Mouse (Mus musculus) lung, postnatal 10 days (tissue): ENCODE measurements around the gene Olfr95.
"Not testable (repeated sequence)": the region's sequence is repeated elsewhere in the genome, so short reads cannot be mapped to it uniquely, and the experiment has no call there.

Source experiments
- DNase-seq: peaks from one replicate; pipeline ENCODE4 v3.0.0; 2021

Gene Olfr95

GRCm38 (mm10) chr17:37213018-37213417 lies at the start of gene Olfr95:
Gene Olfr95 (minus strand): TSS chr17:37213118.
- DNase-seq, result no peak

DNA sequence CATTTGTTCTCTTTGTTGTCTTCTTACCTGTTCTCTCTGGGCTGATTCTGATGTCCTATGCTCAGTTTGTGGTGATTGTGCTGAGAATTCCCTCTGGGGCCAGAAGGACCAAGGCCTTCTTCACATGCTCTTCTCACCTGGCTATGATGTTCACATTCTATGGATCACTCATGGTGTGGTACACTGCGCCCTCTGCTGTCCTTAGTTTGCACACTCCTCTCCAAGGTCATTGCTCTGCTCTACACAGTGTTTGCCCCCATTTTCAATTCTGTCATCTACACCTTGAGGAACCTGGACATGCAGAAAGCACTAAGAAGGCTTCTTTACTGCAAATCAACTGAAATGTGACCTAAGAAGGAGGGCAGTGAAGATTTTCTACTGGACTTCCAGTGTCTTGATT lies 37.6 kb upstream of the Olfr95 start:
- DNase-seq, result no peak

GRCm38 (mm10) chr17:37249460-37249859 lies 36.5 kb upstream of the Olfr95 start:
- DNase-seq, result no peak

- peak; percentile 47 for DNase-seq
Measured at GRCm38 (mm10) chr17:37246715-37247114, 33.8 kb upstream of the Olfr95 start.

GRCm38 (mm10) chr17:37242198-37242597 lies 29.3 kb upstream of the Olfr95 start:
- DNase-seq, result no peak

GRCm38 (mm10) chr17:37237230-37237629 lies 24.3 kb upstream of the Olfr95 start, which contains the start of gene Olfr97:
Gene Olfr97 (minus strand): TSS chr17:37237330.
- DNase-seq, result not testable (repeated sequence)

- no peak for DNase-seq
Measured at GRCm38 (mm10) chr17:37221879-37222278, 9.0 kb upstream of the Olfr95 start.

DNA sequence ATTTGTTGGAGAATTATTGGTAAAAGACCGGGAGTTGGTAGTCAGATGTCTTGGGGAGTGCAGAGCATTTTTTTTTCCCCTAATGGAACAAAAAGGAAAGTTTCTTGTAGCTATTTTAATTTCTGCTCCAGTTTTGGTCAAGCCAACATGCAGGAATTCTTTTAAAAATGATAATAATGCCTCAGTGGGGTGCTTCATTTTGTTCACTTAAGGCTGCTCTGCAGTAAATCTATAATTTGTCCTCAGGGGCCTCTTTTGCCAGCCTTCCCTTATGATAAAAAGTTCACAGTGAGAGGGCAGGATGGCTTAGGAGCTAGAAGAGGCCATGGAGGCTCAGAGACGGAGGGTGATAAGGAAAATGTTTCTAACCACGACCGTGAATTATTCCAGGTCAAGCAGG lies 6.9 kb upstream of the Olfr95 start, which contains the start of gene Olfr96:
Olfr96 (plus strand) TSS at position 301 of the 400 bp plus-strand sequence.
- DNase-seq, result no peak

DNA sequence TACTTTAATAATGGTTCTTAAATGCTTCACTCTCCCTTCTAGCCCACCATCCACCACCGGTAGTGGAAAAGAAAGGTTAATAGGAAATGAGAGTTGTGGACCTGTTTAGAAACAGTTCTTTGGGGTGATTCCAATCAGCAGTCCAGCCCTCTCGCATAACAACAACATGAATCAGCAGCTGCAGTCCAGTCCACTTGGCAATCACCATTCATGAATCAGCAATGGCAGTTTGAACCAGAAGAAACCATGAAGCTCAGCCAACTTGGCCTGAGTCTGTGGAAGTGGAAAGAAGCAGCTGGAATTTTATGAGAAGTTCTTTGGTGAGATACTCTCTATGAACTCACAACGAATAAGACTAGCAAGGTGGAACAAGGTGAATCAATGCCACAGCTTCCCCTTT lies 5.6 kb upstream of the Olfr95 start:
- no peak for DNase-seq

DNA sequence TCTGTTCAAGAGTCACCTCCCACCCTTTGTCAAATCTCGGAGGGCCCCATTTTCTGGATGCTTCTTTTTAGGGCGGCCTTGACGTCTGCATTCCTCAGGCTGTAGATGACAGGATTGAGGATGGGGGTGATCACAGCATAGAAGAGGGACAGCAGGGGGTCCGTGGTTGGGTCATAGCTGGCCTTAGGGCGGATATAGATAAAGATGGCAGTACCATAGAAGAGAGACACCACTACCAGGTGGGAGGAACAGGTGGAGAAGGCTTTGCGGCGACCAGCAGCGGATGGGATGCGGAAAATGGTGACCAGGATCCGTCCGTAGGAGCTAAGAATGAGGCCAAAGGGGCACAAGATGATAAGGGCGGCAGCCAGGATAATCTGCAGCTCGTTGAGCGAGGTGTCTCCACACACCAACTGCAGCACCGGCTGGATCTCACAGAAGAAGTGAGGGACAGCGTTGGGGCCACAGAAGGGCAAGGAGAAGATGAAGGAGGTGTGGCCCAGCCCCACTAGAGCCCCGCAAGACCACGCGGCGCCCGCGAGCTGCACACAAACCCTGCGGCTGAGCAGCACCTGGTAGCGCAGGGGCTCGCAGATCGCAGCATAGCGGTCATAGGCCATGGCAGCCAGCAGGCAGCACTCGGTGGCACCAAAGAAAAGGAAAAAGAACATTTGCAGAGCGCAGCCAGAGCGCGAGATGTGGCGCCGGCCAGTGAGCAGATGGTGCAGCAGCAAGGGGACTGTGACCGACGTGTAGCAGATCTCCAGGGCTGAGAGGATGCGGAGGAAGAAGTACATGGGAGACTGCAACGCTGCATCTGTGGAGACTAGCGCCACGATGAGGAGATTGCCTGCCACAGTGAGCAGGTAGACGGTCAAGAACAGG lies 1.8 kb downstream of the Olfr95 start:
- no peak for DNase-seq

- no peak for DNase-seq
Measured at GRCm38 (mm10) chr17:37203917-37204236, 9.0 kb downstream of the Olfr95 start.

- peak; percentile 80 for DNase-seq
Measured at GRCm38 (mm10) chr17:37203206-37203916, 9.6 kb downstream of the Olfr95 start.

- DNase-seq, result no peak
Measured at GRCm38 (mm10) chr17:37200894-37201293, 12.0 kb downstream of the Olfr95 start, which contains the start of gene Olfr94. Gene Olfr94 (minus strand): TSS chr17:37200994.

GRCm38 (mm10) chr17:37196845-37197724 lies 15.8 kb downstream of the Olfr95 start:
- DNase-seq, result no peak

DNA sequence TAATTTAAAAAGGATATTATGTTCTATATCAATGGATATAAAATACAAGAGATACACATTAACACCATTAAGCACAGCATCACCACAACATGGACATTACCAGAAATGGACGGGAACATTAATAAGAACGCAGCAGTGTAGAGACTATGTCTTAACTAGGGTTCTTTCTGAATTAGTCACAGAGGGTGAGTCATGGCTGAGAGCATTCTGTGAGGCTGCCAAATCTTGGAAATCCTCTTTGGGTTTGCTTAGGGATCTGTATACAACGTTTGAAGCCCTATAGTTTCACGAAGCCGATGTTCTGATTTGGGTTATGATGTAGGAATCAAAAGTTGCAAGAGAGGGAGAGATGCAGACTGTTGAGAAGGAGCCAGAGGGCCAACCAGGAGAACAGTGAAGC lies 18.1 kb downstream of the Olfr95 start:
- no peak for DNase-seq

GRCm38 (mm10) chr17:37193656-37194055 lies 19.3 kb downstream of the Olfr95 start, which contains the start of gene Ubd:
Gene Ubd (plus strand): TSS chr17:37193892.
- DNase-seq, result no peak

DNA sequence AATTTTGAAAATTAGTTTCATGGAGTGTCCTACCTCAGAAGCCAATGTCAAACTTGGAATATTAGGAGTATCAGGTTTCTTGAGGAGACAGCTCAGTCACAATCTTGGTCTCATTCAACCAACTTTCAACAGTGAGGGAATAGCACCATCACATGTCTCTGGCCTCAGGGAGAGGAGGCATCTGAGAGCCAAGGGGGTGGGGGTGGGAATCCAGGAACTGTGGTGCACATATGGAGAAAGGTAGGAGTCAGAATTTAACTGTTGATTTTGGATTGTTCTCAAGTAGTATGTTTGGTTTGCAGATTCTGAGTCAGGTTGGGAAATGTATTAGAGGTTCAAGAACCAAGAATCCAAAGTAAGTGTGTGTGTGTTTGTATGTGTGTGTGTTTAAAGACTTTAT lies 19.9 kb downstream of the Olfr95 start:
- no peak for DNase-seq

GRCm38 (mm10) chr17:37190711-37191110 lies 22.2 kb downstream of the Olfr95 start:
- peak; percentile 66 for DNase-seq

DNA sequence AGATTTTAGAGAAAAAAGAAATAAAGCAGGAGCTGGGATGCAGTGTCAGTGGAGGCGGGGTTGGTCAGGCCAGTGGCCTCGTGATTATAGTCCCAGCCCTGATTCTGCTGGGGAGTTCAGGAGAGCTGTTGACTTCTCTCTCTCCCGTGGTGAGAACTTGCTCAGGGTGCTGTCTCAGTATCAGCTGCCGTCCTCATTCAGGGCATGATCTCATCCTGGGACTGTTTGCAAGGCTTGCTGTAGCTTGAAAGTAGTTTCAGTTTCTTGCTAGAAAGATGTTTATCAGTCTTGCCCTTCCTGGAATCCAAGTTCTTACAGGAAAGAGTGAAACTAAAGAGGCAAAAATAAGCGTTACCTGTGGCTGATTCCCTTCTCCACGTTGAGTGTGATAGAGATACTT lies 27.4 kb downstream of the Olfr95 start:
- DNase-seq, result no peak

DNA sequence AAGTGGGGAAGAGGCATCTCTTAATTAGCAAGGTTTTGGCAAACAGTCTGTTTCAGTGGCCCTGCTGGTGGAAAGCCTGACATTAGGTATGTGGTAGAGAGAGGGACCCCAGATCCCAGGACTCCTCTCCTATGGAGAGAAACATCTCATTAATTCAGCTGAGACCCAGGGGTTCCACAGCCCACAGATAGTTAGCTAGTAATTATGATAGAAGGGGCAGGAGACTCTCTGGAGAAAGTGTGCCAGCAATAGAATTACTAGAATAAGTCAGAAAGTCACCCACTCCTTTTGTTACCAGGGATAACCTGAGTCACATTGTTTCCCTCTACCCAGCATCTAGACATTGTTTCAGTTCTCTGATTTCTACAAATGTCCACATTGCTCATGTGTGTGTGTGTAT lies 51.5 kb downstream of the Olfr95 start, which contains the start of gene Olfr93:
Olfr93 (minus strand) TSS at position 101 of the 400 bp plus-strand sequence.
- DNase-seq, result no peak
